Mouse (Mus musculus): ENCODE results near the gene Ubr2. TPM values are rescaled to one million over a fixed set of nuclear protein-coding genes. Genes with fewer than 3 reads are reported as not detected.

Gene Ubr2
- polyA plus RNA-seq, 1 experiment from 2014 or later: 15.5 TPM

GRCm38 (mm10) chr17:46998840-46999239 is 11.5 kb downstream of the Ubr2 start:
- Histone ChIP-seq H3K9ac (no peak overlapping the region), H3K4me1 (replicated peaks) (0 out of 2 replicates have a peak, but pooled peaks cover 5% of the 10 kb centered on the region), H3K27ac (replicated peaks) (no peak overlapping the region), H3K9me3 (no peaks in the 10 kb centered on the region), H3K36me3 (peaks cover 48% of the 10 kb centered on the region), H3K27me3 (no peaks in the 10 kb centered on the region), H3K4me3 (no peak overlapping the region), H3K4me2 (no peak overlapping the region)
- 97% methylated on average over 4 of the region's 4 CpGs for WGBS
- no peak for ATAC-seq (ENCODE audit: low read depth)

- Histone ChIP-seq H3K9me3 (no peaks in the 10 kb centered on the region), H3K27ac (replicated peaks) (no peak overlapping the region), H3K9ac (no peak overlapping the region), H3K4me2 (no peak overlapping the region), H3K4me3 (no peak overlapping the region), H3K36me3 (peaks cover 69% of the 10 kb centered on the region), H3K27me3 (no peaks in the 10 kb centered on the region), H3K4me1 (replicated peaks) (0 out of 2 replicates have a peak, but pooled peaks cover 5% of the 10 kb centered on the region)
- ATAC-seq (ENCODE audit: low read depth): no peak
- 72% methylated on average over 7 of the region's 7 CpGs for WGBS
Measured at GRCm38 (mm10) chr17:46996484-46996883, 13.9 kb downstream of the Ubr2 start.

GRCm38 (mm10) chr17:46995621-46996020 is 14.7 kb downstream of the Ubr2 start:
- Histone ChIP-seq H3K4me1 (replicated peaks) (0 out of 2 replicates have a peak, but pooled peaks cover 5% of the 10 kb centered on the region), H3K4me2 (no peak overlapping the region), H3K4me3 (no peak overlapping the region), H3K27me3 (no peaks in the 10 kb centered on the region), H3K27ac (replicated peaks) (no peak overlapping the region), H3K9ac (no peak overlapping the region), H3K9me3 (no peaks in the 10 kb centered on the region), H3K36me3 (peaks cover 77% of the 10 kb centered on the region)
- no peak for ATAC-seq (ENCODE audit: low read depth)
- whole genome bisulfite sequencing: 79% methylated on average over 3 of the region's 3 CpGs

- H3K4me3 ChIP-seq: no peak overlapping the region
- 81% methylated on average over 10 of the region's 10 CpGs for WGBS
- no peaks in the 10 kb centered on the region for H3K27me3 ChIP-seq
- 0 out of 2 replicates have a peak, but pooled peaks cover 5% of the 10 kb centered on the region for H3K4me1 ChIP-seq (replicated peaks)
- H3K36me3 ChIP-seq: peaks cover 77% of the 10 kb centered on the region
- no peak overlapping the region for H3K9ac ChIP-seq
- H3K4me2 ChIP-seq: no peak overlapping the region
- no peak overlapping the region for H3K27ac ChIP-seq (replicated peaks)
- no peaks in the 10 kb centered on the region for H3K9me3 ChIP-seq
- no peak for ATAC-seq (ENCODE audit: low read depth)
Measured at GRCm38 (mm10) chr17:46994641-46995398, 15.5 kb downstream of the Ubr2 start.

GRCm38 (mm10) chr17:46993625-46994024 is 16.7 kb downstream of the Ubr2 start:
- Histone ChIP-seq H3K4me3 (no peak overlapping the region), H3K27ac (replicated peaks) (no peak overlapping the region), H3K36me3 (peaks cover 75% of the 10 kb centered on the region), H3K9ac (no peak overlapping the region), H3K4me2 (no peak overlapping the region), H3K4me1 (replicated peaks) (0 out of 2 replicates have a peak, but pooled peaks cover 5% of the 10 kb centered on the region), H3K27me3 (no peaks in the 10 kb centered on the region), H3K9me3 (no peaks in the 10 kb centered on the region)
- ATAC-seq (ENCODE audit: low read depth): no peak
- WGBS: 95% methylated on average over 8 of the region's 8 CpGs

GRCm38 (mm10) chr17:46987631-46988030 is 22.7 kb downstream of the Ubr2 start:
- Histone ChIP-seq H3K4me1 (replicated peaks) (no peaks in the 10 kb centered on the region), H3K27me3 (no peaks in the 10 kb centered on the region), H3K36me3 (peaks cover 96% of the 10 kb centered on the region), H3K27ac (replicated peaks) (no peak overlapping the region), H3K4me2 (no peak overlapping the region), H3K4me3 (no peak overlapping the region), H3K9me3 (no peaks in the 10 kb centered on the region), H3K9ac (no peak overlapping the region)
- ATAC-seq (ENCODE audit: low read depth): no peak
- 78% methylated on average over 3 of the region's 3 CpGs for WGBS

GRCm38 (mm10) chr17:46980050-46980449 is 30.3 kb downstream of the Ubr2 start:
- WGBS: 97% methylated on average over 6 of the region's 6 CpGs
- H3K27me3 ChIP-seq: no peaks in the 10 kb centered on the region
- H3K36me3 ChIP-seq: peaks cover 99% of the 10 kb centered on the region
- H3K27ac ChIP-seq (replicated peaks): no peak overlapping the region
- no peak overlapping the region for H3K4me3 ChIP-seq
- H3K9me3 ChIP-seq: 0 out of 2 replicates have a peak, but pooled peaks cover 5% of the 10 kb centered on the region
- no peaks in the 10 kb centered on the region for H3K4me1 ChIP-seq (replicated peaks)
- H3K4me2 ChIP-seq: no peak overlapping the region
- H3K9ac ChIP-seq: no peak overlapping the region
- ATAC-seq (ENCODE audit: low read depth): no peak

GRCm38 (mm10) chr17:46975183-46975582 is 35.2 kb downstream of the Ubr2 start:
- Histone ChIP-seq H3K9me3 (0 out of 2 replicates have a peak, but pooled peaks cover 5% of the 10 kb centered on the region), H3K9ac (no peak overlapping the region), H3K4me3 (no peak overlapping the region), H3K36me3 (peaks cover 98% of the 10 kb centered on the region), H3K4me2 (no peak overlapping the region), H3K27ac (replicated peaks) (no peak overlapping the region), H3K4me1 (replicated peaks) (no peaks in the 10 kb centered on the region), H3K27me3 (no peaks in the 10 kb centered on the region)
- ATAC-seq (ENCODE audit: low read depth): no peak
- 60% methylated on average over 3 of the region's 3 CpGs for WGBS

GRCm38 (mm10) chr17:46972603-46973002 is 37.8 kb downstream of the Ubr2 start:
- 93% methylated on average over 7 of the region's 7 CpGs for WGBS
- no peak for ATAC-seq (ENCODE audit: low read depth)
- H3K4me1 ChIP-seq (replicated peaks): no peaks in the 10 kb centered on the region
- no peak overlapping the region for H3K4me2 ChIP-seq
- 0 out of 2 replicates have a peak, but pooled peaks cover 5% of the 10 kb centered on the region for H3K9me3 ChIP-seq
- no peak overlapping the region for H3K4me3 ChIP-seq
- no peak overlapping the region for H3K9ac ChIP-seq
- H3K36me3 ChIP-seq: peaks cover 96% of the 10 kb centered on the region
- H3K27me3 ChIP-seq: no peaks in the 10 kb centered on the region
- H3K27ac ChIP-seq (replicated peaks): no peak overlapping the region

- no peak for ATAC-seq (ENCODE audit: low read depth)
- peaks cover 98% of the 10 kb centered on the region for H3K36me3 ChIP-seq
- no peaks in the 10 kb centered on the region for H3K4me1 ChIP-seq (replicated peaks)
- no peaks in the 10 kb centered on the region for H3K27me3 ChIP-seq
- no peak overlapping the region for H3K4me2 ChIP-seq
- no peak overlapping the region for H3K9ac ChIP-seq
- no peaks in the 10 kb centered on the region for H3K9me3 ChIP-seq
- no peak overlapping the region for H3K27ac ChIP-seq (replicated peaks)
- no peak overlapping the region for H3K4me3 ChIP-seq
- 89% methylated on average over 14 of the region's 14 CpGs for WGBS
Measured at GRCm38 (mm10) chr17:46966892-46967291, 43.5 kb downstream of the Ubr2 start.

- Histone ChIP-seq H3K27me3 (no peaks in the 10 kb centered on the region), H3K4me2 (no peak overlapping the region), H3K36me3 (peaks cover 99% of the 10 kb centered on the region), H3K4me1 (replicated peaks) (no peaks in the 10 kb centered on the region), H3K27ac (replicated peaks) (no peak overlapping the region), H3K9ac (no peak overlapping the region), H3K4me3 (no peak overlapping the region), H3K9me3 (no peaks in the 10 kb centered on the region)
- WGBS: 91% methylated on average over 13 of the region's 13 CpGs
- ATAC-seq (ENCODE audit: low read depth): no peak
Measured at GRCm38 (mm10) chr17:46963186-46963585, 47.2 kb downstream of the Ubr2 start.

- Histone ChIP-seq H3K4me2 (no peak overlapping the region), H3K4me3 (no peak overlapping the region), H3K9ac (no peak overlapping the region), H3K4me1 (replicated peaks) (no peaks in the 10 kb centered on the region), H3K9me3 (no peaks in the 10 kb centered on the region), H3K27me3 (no peaks in the 10 kb centered on the region), H3K36me3 (peaks cover 99% of the 10 kb centered on the region), H3K27ac (replicated peaks) (no peak overlapping the region)
- WGBS: 85% methylated on average over 3 of the region's 3 CpGs
- ATAC-seq (ENCODE audit: low read depth): no peak
Measured at GRCm38 (mm10) chr17:46962153-46962552, 48.2 kb downstream of the Ubr2 start.

GRCm38 (mm10) chr17:46960216-46960615 is 50.1 kb downstream of the Ubr2 start:
- Histone ChIP-seq H3K9me3 (no peaks in the 10 kb centered on the region), H3K9ac (no peak overlapping the region), H3K4me3 (no peak overlapping the region), H3K27me3 (no peaks in the 10 kb centered on the region), H3K36me3 (peaks cover 99% of the 10 kb centered on the region), H3K27ac (replicated peaks) (no peak overlapping the region), H3K4me2 (no peak overlapping the region), H3K4me1 (replicated peaks) (no peaks in the 10 kb centered on the region)
- WGBS: 94% methylated on average over 10 of the region's 10 CpGs
- no peak for ATAC-seq (ENCODE audit: low read depth)
